Mouse (Mus musculus): ENCODE measurements around the gene Gadd45g. TPM values are rescaled to one million over a fixed set of nuclear protein-coding genes. Genes with fewer than 3 reads are reported as not detected.

The Gadd45g gene
- 24.7 and 32.4 TPM in 2 replicates for total RNA-seq (2017)

GRCm38 (mm10) chr13:51846301-51846867, at the start of gene Gadd45g:
Gene Gadd45g, plus strand, starts transcription at chr13:51846678.
- ATAC-seq (ENCODE audit: extremely low read depth, insufficient number of reproducible peaks, low FRiP score, poor library complexity, severe bottlenecking) = peak; percentile 77

- ATAC-seq (ENCODE audit: extremely low read depth, insufficient number of reproducible peaks, low FRiP score, poor library complexity, severe bottlenecking) = peak; percentile 33; the same call in 1 of the 2 replicates
These were observed 48.4 kb upstream of the Gadd45g start for GRCm38 (mm10) chr13:51797899-51798746.

GRCm38 (mm10) chr13:51799735-51800522, 46.5 kb upstream of the Gadd45g start:
- ATAC-seq (ENCODE audit: extremely low read depth, insufficient number of reproducible peaks, low FRiP score, poor library complexity, severe bottlenecking) = no peak

- peak; percentile 65 for ATAC-seq (ENCODE audit: extremely low read depth, insufficient number of reproducible peaks, low FRiP score, poor library complexity, severe bottlenecking)
These were observed 45.6 kb upstream of the Gadd45g start for GRCm38 (mm10) chr13:51800921-51801320.

GRCm38 (mm10) chr13:51805634-51806033, 40.8 kb upstream of the Gadd45g start:
- ATAC-seq (ENCODE audit: extremely low read depth, insufficient number of reproducible peaks, low FRiP score, poor library complexity, severe bottlenecking) = no peak

- no peak for ATAC-seq (ENCODE audit: extremely low read depth, insufficient number of reproducible peaks, low FRiP score, poor library complexity, severe bottlenecking)
These were observed 40.3 kb upstream of the Gadd45g start for GRCm38 (mm10) chr13:51806220-51806619.

- no peak for ATAC-seq (ENCODE audit: extremely low read depth, insufficient number of reproducible peaks, low FRiP score, poor library complexity, severe bottlenecking)
These were observed 38.3 kb upstream of the Gadd45g start for GRCm38 (mm10) chr13:51808141-51808540.

GRCm38 (mm10) chr13:51813621-51814615, 32.6 kb upstream of the Gadd45g start:
- ATAC-seq (ENCODE audit: extremely low read depth, insufficient number of reproducible peaks, low FRiP score, poor library complexity, severe bottlenecking) = peak; percentile 67

GRCm38 (mm10) chr13:51814646-51815045, 31.8 kb upstream of the Gadd45g start:
- ATAC-seq (ENCODE audit: extremely low read depth, insufficient number of reproducible peaks, low FRiP score, poor library complexity, severe bottlenecking) = no peak

- ATAC-seq (ENCODE audit: extremely low read depth, insufficient number of reproducible peaks, low FRiP score, poor library complexity, severe bottlenecking) = peak; percentile 78
These were observed 30.5 kb upstream of the Gadd45g start for GRCm38 (mm10) chr13:51815865-51816504.

- no peak for ATAC-seq (ENCODE audit: extremely low read depth, insufficient number of reproducible peaks, low FRiP score, poor library complexity, severe bottlenecking)
These were observed 29.9 kb upstream of the Gadd45g start for GRCm38 (mm10) chr13:51816559-51817041.

GRCm38 (mm10) chr13:51818170-51818943, 28.1 kb upstream of the Gadd45g start:
- no peak for ATAC-seq (ENCODE audit: extremely low read depth, insufficient number of reproducible peaks, low FRiP score, poor library complexity, severe bottlenecking)

GRCm38 (mm10) chr13:51818944-51819326, 27.5 kb upstream of the Gadd45g start:
- no peak for ATAC-seq (ENCODE audit: extremely low read depth, insufficient number of reproducible peaks, low FRiP score, poor library complexity, severe bottlenecking)

GRCm38 (mm10) chr13:51819351-51819750, 27.1 kb upstream of the Gadd45g start:
- no peak for ATAC-seq (ENCODE audit: extremely low read depth, insufficient number of reproducible peaks, low FRiP score, poor library complexity, severe bottlenecking)

GRCm38 (mm10) chr13:51821988-51822387, 24.5 kb upstream of the Gadd45g start:
- ATAC-seq (ENCODE audit: extremely low read depth, insufficient number of reproducible peaks, low FRiP score, poor library complexity, severe bottlenecking) = no peak

GRCm38 (mm10) chr13:51823822-51824495, 22.5 kb upstream of the Gadd45g start:
- no peak for ATAC-seq (ENCODE audit: extremely low read depth, insufficient number of reproducible peaks, low FRiP score, poor library complexity, severe bottlenecking)

All from neutrophil, adult 5-6 weeks (primary cell).